Mouse (Mus musculus) T-helper 2 cell (primary cell): ENCODE data around the gene Shmt2.

Source experiments
- in situ Hi-C: fragments of 300-600 bp; cut with MboI, MseI; formaldehyde crosslinking; loops from one replicate; pipeline ENCODE4 v1.15.1; 2025; ENCODE audit warnings: high pct_unique_total_duplicates

Shmt2 gene

DNA sequence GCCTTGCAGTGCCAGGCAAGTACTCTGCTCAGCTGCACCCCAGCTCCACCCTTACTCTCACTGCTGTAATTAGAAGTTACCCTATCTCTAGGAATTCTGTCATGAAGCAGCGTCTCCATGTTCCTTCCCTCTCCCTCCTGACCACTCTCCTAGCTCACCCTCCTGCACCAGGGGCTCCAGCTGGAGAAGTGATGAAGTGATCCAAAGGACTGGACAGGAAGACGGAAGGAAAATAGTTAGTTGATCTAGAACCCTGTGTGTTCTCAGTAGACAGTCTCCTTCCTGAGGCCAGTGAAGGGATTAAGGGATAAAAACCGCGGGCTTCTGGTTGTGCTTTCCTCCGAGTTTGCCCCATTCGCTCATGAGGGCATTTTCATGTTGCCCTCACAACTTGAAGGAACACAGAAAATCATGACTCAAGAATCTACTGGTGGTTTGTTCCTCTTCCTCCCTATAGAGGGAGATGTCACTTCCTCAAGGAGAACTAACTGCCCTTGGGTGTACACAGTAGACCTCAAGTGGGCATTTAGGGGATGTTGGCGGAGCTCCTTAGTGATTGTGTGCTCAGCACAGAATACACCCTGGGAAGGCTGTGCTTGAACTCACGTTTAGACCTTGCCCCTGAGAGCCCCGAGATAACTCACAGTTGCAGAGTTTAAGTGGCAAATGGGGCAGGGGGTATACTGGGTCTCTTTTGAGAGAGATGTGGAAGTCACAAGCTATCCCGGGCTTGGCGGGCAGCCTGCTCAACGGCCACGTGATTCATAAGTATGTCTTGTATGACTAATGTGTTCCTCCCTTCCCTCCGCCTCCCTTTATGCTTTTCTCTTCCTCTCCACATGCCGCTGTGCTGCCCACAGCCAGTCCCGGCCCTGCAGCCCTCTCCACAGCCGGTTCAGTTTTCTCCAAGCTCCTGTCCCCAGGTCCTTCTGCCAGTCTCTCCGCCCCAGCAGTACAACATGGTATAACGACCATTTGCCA, 41.1 kb downstream of the Shmt2 start:
- in situ Hi-C loops: no loop called here

- in situ Hi-C loops: no loop called here
Measured at GRCm38 (mm10) chr10:127479131-127479530, 43.1 kb downstream of the Shmt2 start.

DNA sequence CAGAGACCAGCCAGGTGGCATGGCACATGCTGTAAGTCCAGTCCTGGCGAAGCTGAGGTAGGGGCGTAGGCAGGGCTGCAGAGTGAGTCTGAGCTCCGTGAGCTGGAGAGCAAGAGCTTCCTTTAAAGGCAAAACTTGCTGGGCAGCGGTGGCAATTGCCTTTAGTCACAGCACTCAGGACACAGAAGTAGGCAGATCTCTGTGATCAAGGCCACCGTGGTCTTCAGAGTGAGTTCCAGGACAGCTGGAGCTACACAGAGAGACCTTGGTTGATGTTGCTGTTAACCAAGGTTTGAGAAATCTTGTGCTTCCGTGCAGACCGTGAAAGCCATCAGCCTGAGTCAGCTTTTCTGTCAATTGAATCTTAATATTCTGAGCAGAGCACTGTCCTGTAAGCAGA, 44.9 kb downstream of the Shmt2 start:
- in situ Hi-C loops: no loop called here

- in situ Hi-C loops: no loop called here
Measured at GRCm38 (mm10) chr10:127476541-127476940, 45.7 kb downstream of the Shmt2 start.

GRCm38 (mm10) chr10:127475175-127475574, 47.1 kb downstream of the Shmt2 start:
- in situ Hi-C loops: no loop called here

GRCm38 (mm10) chr10:127472722-127473121, 49.5 kb downstream of the Shmt2 start:
- in situ Hi-C loops: no loop called here

DNA sequence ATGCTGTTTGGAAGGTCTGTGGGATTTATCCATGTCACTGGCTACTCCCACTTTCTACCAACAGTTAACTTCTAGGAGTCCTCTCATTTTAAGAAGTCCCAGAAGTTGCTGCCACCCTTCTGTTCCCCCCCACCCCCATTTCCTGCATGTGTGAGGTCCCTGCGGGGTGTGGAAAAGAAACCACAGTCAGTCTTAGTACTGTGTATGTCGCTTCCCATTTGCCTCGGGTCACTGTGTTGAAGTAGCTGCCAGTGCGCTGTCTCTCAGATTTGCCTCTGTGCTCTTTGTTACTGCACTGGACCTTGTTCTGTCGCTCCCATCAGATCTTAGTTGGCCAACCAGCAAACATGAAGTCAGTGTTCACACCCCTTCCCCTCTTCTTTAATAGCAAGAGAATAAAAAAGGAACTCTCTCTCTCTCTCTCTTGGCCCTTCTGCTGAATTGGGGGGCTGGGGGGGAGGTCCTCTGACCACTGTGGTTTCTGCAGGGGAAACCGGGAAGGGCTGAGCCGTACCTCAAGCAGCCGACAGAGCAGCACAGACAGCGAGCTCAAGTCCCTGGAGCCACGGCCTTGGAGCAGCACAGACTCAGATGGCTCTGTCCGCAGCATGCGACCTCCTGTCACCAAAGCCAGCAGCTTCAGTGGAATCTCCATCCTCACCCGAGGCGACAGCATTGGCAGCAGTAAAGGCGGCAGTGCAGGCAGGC, 50.8 kb downstream of the Shmt2 start:
- in situ Hi-C loops: no loop called here
